Mouse (Mus musculus) heart, postnatal 14 days (tissue): Measurements from ENCODE around the gene Pctp. TPM values are rescaled to one million over a fixed set of nuclear protein-coding genes. Genes with fewer than 3 reads are reported as not detected.
A peak's percentile ranks its signal among the peaks of the same experiment; 100 is the strongest.

Experiments used
- DNase-seq, 2 experiments: peaks; one replicate each; pipeline ENCODE4 v3.0.0; 2021 to 2022
- intact Hi-C: fragments of 180-260 bp; cut with DNase I; formaldehyde crosslinking; loops from one replicate; pipeline ENCODE4 v1.15.1; 2025
- total RNA-seq, 2 experiments: library from RNA; stranded (reverse); gene quantifications; 2 replicates each; pipeline ENCODE4 v1.2.3; 2021

Gene Pctp
- total RNA-seq, 2 experiments from 2014 or later, result 4.0 to 4.1 TPM

- intact Hi-C loops, result loop anchor here (10.0 kb wide), 1 partner anchor 610 kb away; no protein-coding TSS in a partner anchor
- no peak for DNase-seq
These were observed 12.6 kb upstream of the Pctp start for GRCm38 (mm10) chr11:90015281-90015680.

GRCm38 (mm10) chr11:90013657-90014056, 11.0 kb upstream of the Pctp start:
- DNase-seq, result no peak
- intact Hi-C loops, result loop anchor here (10.0 kb wide), 1 partner anchor 611 kb away; no protein-coding TSS in a partner anchor

GRCm38 (mm10) chr11:90007791-90008531, 5.3 kb upstream of the Pctp start:
- intact Hi-C loops, result no loop called here
- no peak for DNase-seq

DNA sequence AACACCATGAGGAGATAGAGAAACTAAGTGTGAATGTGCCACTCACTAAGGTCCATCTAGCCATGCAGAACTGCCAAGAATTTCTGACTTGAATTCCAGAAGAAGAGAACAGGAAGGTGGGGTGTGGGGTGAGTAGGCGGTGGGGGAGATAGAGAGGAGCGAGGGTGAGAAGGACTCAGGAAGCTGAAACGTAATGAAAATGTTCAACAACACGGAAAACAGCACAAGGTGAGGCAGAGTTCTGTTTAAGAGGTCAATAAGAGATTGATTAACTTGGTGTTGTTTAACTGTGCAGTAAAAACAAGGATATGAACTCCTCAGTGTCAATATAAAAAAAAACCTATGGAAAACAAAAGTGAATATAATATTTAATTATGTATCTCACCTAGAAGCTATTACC, 3.4 kb upstream of the Pctp start:
- intact Hi-C loops, result no loop called here

GRCm38 (mm10) chr11:90003386-90003785, 692 bp upstream of the Pctp start:
- no peak for DNase-seq
- intact Hi-C loops, result no loop called here

More for the DNA sequence above, 3.4 kb upstream of the Pctp start:
- no peak for DNase-seq

GRCm38 (mm10) chr11:90002987-90003348, 274 bp upstream of the Pctp start:
- intact Hi-C loops, result no loop called here

DNA sequence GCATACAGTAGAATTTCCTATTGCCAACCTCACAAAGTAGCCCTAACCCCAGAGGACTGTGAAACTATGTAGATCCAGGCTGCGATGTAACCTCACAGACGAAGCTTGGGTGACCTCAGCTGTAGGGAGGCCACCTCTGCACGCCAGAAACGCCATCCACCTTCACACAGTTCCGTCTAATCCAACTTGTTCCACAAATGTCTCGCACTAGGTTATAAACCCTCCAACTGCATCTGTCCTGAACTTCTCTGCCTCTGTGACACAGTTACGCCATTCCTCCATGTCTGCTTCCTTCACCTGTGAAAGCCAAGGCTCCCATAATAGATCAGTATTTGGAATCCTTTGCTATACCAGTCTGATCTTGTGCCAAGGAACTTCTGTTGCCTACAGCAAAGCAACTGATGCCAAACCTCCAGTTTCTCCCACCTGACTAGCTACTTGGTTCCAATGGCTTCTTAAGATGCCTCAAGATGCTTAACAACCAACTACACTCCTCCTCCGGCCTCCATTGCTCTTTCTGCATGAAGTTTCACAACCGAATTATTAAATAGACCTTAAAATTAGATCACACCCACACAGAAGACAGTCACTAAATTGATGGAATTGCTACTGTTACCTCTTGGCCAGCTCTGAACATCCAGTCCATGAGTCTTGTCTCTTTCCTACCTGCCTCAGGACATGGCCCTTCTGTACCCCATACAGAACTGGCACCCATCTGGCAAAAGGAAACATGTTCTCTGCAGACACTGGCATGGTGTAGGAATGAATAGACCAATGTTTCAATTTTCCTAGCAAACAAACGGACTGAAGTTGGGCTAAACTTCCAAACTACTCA, 1.1 kb downstream of the Pctp start:
- intact Hi-C loops, result no loop called here
- no peak for DNase-seq

More at GRCm38 (mm10) chr11:90002987-90003348, 274 bp upstream of the Pctp start:
- no peak for DNase-seq

- no peak for DNase-seq
- intact Hi-C loops, result no loop called here
These were observed 2.0 kb downstream of the Pctp start for GRCm38 (mm10) chr11:90000666-90001065.

DNA sequence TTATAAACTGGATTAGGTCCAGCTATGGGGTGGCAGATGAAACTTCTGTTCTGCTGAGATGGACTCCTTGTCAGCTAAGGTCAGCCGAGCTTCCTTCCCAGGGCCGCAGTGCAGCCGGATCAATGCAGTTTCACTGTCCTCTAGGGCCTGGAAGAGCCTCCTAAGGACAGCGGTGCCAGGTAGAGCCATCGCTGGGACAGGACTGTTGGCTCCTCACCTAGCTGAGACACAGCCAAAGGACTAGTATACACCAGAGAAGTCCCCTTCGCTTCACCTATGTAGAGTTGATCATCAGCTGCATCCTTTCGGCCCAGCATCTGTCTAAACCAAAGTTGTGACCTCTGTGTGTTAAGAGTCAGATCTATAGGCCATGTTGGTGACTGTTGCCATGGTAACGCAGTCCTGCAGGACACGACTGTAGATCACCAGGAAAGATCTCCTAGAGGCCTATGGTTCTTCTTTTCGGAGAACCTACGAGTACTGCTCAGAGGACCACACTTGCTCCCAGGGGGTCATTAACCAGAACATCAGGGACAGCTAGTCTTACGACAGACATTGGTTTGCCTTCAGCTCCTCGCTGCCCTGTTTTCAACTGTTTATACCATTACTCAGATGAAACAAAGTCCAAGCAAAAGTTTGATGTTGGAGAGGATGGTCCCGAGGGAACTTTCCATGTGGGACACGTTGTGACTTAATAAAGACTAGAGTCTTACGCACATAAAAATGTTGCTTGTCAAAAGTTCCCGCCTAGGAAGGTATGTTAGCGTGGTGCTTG, 3.5 kb downstream of the Pctp start:
- no peak for DNase-seq
- intact Hi-C loops, result no loop called here

DNA sequence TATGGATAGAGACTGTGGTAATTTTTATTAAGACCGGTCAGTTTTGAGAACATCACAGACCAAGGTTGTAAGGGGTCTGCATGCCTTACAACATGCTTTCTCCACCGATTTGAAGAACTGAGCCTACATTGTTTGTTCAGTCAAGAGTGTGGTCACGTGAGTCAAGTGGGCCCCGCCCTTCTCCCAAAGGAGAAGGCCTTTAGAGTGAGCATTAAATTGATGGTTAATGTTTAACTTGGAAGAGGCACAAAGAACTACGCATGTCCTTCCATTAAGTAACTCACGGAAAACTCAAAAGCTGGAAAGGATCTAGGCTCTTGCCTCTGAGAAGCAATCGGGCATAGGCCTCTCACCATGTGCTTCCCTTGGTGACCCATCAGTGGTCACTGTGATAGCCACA, 5.8 kb downstream of the Pctp start:
- DNase-seq, result no peak
- intact Hi-C loops, result no loop called here

- intact Hi-C loops, result no loop called here
- DNase-seq, result no peak
These were observed 6.3 kb downstream of the Pctp start for GRCm38 (mm10) chr11:89996406-89996805.

DNA sequence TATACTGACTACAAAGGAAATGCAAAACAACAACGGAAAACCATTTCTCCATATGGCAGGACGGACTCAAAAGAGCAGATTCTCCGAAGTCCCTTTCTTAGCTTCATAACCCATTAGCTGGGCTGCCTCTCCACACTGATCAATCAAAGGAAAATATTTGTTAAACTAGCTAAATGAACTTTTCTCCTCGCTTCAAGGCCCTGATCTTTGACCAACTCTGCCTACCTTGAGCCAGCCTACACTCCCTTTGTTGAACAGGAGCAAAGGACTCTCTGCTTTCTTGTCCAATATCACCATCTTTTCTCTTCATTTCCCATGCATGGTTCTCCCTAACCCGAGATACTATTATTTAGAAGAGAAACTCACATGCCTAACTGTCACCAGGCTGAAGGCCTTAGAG, 7.1 kb downstream of the Pctp start:
- intact Hi-C loops, result no loop called here
- no peak for DNase-seq

- intact Hi-C loops, result loop anchor here (5.0 kb wide), 1 partner anchor 33 kb away; no protein-coding TSS in a partner anchor
- no peak for DNase-seq
These were observed 8.0 kb downstream of the Pctp start for GRCm38 (mm10) chr11:89994706-89995105.

DNA sequence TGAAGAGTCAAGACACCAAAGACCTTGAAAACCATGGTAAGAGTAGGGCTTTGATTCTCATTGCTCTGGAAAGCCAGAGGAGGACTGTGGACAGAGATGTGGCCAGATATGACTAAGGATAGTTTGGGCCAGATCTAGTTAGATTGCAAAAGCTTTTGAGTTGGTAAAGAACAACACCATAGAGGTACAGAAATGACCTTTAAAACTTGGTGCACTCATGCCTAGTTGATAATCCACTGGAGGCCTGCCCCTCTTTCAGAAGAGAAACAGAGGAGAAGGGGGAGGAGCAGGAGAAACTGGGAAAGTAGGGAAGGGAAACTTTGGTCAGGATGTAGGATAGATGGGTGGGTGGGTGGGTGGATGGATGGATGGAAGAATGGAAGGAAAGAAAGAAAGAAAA, 11.0 kb downstream of the Pctp start:
- DNase-seq, result no peak
- intact Hi-C loops, result loop anchor here (5.0 kb wide), 1 partner anchor 36 kb away; no protein-coding TSS in a partner anchor

DNA sequence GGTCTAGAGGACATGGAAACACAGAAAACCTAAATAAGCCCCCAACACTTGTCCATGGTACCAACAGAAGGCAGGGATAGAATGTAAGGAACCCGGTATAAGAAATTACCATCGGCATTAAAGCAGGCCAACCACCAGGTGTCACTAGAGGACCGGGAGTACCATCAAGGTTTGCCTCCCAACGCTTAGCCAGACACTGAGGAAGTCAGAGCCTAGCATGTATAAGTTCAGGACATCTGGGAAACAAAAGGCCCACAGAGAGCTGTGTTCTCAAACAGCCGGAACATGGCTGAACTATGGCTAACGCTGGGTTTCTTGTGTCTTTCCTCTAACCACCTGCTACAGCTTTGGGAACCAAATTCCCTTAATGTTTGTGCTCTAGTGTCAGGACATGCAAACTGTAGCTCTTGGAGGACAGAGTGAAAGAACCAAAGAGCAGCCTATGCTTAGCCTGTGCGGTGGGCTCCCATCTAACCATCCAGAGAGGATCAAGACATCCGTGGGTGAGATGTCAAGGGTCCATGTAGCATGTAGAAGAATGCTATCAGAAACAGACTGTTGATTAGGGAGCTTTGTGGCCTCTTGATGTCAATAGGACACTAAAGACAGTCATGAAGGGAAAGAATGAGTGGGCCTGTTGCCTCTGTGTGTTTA, 13.6 kb downstream of the Pctp start:
- intact Hi-C loops, result loop anchor here (1.0 to 5.0 kb wide), 4 partner anchors 48 to 628 kb away; no protein-coding TSS in a partner anchor

DNA sequence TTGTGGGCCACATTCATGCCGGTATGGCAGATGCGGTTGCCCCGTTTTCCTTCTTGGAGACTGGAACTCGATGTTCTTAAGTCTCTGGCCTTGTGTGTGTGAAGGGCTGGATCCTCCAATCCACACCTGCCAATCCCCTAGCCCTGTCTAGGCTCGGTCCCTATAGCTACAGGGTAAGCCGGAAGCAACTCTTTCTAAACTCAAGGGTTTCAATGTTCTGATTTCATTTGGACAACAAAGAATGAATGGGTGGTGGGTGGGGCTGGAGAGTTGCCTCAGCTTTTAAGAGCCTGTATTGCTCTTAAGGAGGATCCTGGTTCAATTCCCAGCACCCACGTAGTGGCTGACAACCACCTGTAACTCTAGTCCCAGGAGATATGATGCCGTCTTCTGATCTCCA, 16.2 kb downstream of the Pctp start:
- DNase-seq, result no peak
- intact Hi-C loops, result loop anchor here (5.0 kb wide), 3 partner anchors 51 to 631 kb away; no protein-coding TSS in a partner anchor

More for the DNA sequence above, 13.6 kb downstream of the Pctp start:
- DNase-seq, result peak; percentile 79 to 86

GRCm38 (mm10) chr11:89985200-89986187, 17.2 kb downstream of the Pctp start:
- no peak for DNase-seq
- intact Hi-C loops, result loop anchor here (5.0 kb wide), 3 partner anchors 52 to 632 kb away; no protein-coding TSS in a partner anchor

DNA sequence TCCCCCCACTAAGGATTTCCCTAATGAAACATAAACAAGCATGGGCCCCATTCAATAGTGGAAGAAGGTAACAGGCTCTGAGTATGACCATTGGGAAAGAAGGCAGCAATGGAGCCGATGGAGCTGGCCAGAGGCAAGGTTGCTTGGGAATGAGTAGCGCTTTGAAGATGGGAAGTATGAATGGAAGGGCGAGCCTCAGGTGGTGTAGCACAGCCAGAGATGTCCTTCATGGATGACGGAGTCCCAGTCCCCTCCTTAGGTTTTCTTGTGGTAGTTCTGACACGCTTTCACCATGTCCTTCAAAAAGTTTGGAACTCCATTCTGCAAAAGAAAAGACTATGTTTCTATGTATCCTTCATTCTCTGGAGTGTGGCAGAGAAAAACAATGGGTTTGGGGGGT, 18.3 kb downstream of the Pctp start:
- no peak for DNase-seq
- intact Hi-C loops, result no loop called here

DNA sequence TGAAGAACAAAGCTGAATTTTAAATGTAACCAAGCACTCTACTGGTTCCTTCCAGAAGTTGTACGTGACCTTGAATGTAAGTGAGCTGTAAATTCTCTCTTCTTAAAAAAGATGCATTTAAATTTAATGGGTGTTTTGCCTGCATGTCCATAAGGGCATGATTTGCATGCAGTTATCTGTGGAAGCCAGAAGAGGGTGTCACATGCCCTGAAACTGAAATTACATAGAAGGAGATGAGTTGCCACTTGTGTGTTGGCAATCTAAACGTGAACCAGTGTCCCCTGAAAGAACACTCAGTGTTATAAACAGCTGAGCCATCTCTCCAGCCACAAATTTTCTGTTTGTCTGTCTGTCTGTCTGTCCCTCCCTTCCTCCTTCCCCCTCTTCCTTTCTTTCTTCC, 19.8 kb downstream of the Pctp start:
- DNase-seq, result no peak
- intact Hi-C loops, result no loop called here
